Mouse (Mus musculus): ENCODE measurements around the gene Mapk12. TPM values are rescaled to one million over a fixed set of nuclear protein-coding genes. Genes with fewer than 3 reads are reported as not detected.

Gene Mapk12
- polyA plus RNA-seq, 1 experiment from 2014 or later: 6.4 TPM

DNA sequence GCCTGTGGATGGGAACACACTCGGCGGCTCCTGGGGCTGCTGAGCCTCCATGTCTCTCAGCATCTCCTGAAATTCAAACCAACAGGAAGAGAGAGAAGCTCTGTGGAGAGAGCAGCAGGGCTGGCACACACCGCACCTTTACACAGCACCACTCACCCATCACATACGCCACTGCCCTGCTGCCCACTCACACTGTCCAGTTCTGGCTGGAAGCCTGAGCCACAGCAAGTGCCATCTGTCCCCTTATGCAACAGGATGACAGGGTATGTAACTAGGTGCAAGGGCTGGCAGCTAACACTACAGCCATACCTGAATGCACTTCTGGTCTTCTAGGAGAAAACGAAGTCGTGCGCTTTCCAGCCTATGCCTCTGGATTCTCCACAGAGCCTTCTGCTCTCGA lies 36.1 kb downstream of the Mapk12 start:
- H3K27me3 ChIP-seq: no peaks in the 10 kb centered on the region
- no peak overlapping the region for H3K27ac ChIP-seq
- ATAC-seq (ENCODE audit: low FRiP score, low read depth): no peak
- H3K4me3 ChIP-seq: no peak overlapping the region
- no peak overlapping the region for H3K9ac ChIP-seq
- H3K9me3 ChIP-seq: no peaks in the 10 kb centered on the region
- H3K4me1 ChIP-seq: no peaks in the 10 kb centered on the region
- H3K4me2 ChIP-seq (replicated peaks): no peak overlapping the region
- WGBS: 96% methylated on average over 8 of the region's 8 CpGs
- H3K36me3 ChIP-seq: peaks cover 100% of the 10 kb centered on the region

DNA sequence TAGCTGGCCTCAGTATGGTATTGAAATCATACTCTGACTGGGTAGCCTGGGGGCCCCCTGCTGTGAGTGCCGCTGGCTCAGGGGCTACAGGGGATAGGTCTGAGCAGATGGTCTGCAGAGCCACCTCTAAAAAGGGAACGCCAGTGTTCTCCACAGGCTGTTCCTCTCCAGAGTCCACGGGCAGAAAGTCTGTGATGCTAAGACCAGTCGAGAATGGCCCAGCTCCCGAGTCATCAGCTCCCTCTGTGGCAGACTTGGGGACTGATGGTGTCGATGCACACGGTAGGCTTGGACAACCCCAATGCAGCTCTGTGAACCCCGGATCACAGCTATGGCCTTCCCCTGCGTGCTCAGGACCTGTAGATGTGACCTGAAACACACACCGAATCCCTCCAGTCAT lies 36.6 kb downstream of the Mapk12 start:
- Histone ChIP-seq H3K4me3 (no peak overlapping the region), H3K27ac (no peak overlapping the region), H3K27me3 (no peaks in the 10 kb centered on the region), H3K4me2 (replicated peaks) (no peak overlapping the region), H3K9me3 (no peaks in the 10 kb centered on the region), H3K36me3 (peaks cover 100% of the 10 kb centered on the region), H3K9ac (no peak overlapping the region), H3K4me1 (no peaks in the 10 kb centered on the region)
- no peak for ATAC-seq (ENCODE audit: low FRiP score, low read depth)
- WGBS: 84% methylated on average over 10 of the region's 10 CpGs

GRCm38 (mm10) chr15:89102646-89103045 lies 37.9 kb downstream of the Mapk12 start:
- no peaks in the 10 kb centered on the region for H3K4me1 ChIP-seq
- no peak overlapping the region for H3K27ac ChIP-seq
- no peak for ATAC-seq (ENCODE audit: low FRiP score, low read depth)
- H3K9me3 ChIP-seq: no peaks in the 10 kb centered on the region
- H3K27me3 ChIP-seq: no peaks in the 10 kb centered on the region
- 83% methylated on average over 5 of the region's 5 CpGs for WGBS
- H3K4me2 ChIP-seq (replicated peaks): no peak overlapping the region
- H3K9ac ChIP-seq: no peak overlapping the region
- H3K36me3 ChIP-seq: peaks cover 100% of the 10 kb centered on the region
- no peak overlapping the region for H3K4me3 ChIP-seq

DNA sequence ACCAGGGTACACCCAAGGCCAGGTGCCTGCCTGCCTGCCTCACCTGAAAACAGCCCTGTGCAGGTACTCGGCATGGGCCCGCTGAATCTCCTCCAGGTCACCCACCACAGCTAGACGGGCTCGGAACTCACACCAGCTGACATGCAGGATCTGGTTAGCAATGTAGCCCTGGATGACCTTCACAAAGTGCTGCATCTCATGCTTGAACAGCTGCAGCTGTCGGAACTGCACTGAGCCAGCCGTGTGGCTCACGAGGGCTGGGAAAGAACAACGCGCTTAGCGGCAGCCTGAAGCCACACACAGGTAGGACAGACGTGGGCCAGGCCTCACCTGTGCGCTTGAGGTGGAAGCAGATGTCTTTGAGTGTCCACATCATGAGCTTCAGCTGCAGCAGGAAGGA lies 39.7 kb downstream of the Mapk12 start:
- Histone ChIP-seq H3K9me3 (no peaks in the 10 kb centered on the region), H3K4me1 (no peaks in the 10 kb centered on the region), H3K27me3 (no peaks in the 10 kb centered on the region), H3K27ac (no peak overlapping the region), H3K9ac (no peak overlapping the region), H3K4me2 (replicated peaks) (no peak overlapping the region), H3K36me3 (peaks cover 100% of the 10 kb centered on the region), H3K4me3 (no peak overlapping the region)
- WGBS: 92% methylated on average over 12 of the region's 12 CpGs
- ATAC-seq (ENCODE audit: low FRiP score, low read depth): peak; percentile 35; the same call in 1 of the 2 replicates

DNA sequence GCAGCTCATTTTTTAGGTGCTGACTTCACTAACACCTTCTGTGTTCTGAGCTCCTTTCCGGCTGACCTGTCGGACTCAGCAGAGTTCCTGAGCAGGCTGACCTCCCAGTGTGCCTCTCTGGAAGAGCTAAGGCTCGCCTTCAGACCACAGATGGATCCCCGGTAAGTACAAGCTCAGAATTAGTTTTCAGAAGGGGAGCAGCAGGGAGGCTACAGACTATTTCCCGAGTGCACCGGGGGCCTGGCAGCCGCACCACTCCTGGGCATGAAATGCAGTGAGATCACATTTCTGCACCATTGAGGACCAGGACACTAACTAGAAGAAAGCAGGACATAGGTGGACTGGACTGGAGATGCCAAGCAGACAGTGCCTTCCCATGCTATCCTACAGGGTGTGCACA lies 41.9 kb downstream of the Mapk12 start:
- H3K9me3 ChIP-seq: no peaks in the 10 kb centered on the region
- no peaks in the 10 kb centered on the region for H3K27me3 ChIP-seq
- peaks cover 100% of the 10 kb centered on the region for H3K36me3 ChIP-seq
- H3K4me1 ChIP-seq: no peaks in the 10 kb centered on the region
- H3K9ac ChIP-seq: no peak overlapping the region
- no peak overlapping the region for H3K4me3 ChIP-seq
- WGBS: 85% methylated on average over 7 of the region's 7 CpGs
- H3K27ac ChIP-seq: no peak overlapping the region
- no peak overlapping the region for H3K4me2 ChIP-seq (replicated peaks)
- ATAC-seq (ENCODE audit: low FRiP score, low read depth): no peak

- no peak overlapping the region for H3K4me2 ChIP-seq (replicated peaks)
- no peak overlapping the region for H3K9ac ChIP-seq
- H3K4me3 ChIP-seq: no peak overlapping the region
- no peaks in the 10 kb centered on the region for H3K4me1 ChIP-seq
- H3K9me3 ChIP-seq: no peaks in the 10 kb centered on the region
- WGBS: 91% methylated on average over 5 of the region's 5 CpGs
- no peak overlapping the region for H3K27ac ChIP-seq
- no peak for ATAC-seq (ENCODE audit: low FRiP score, low read depth)
- H3K36me3 ChIP-seq: peaks cover 100% of the 10 kb centered on the region
- H3K27me3 ChIP-seq: no peaks in the 10 kb centered on the region
Observed at GRCm38 (mm10) chr15:89097450-89097849, 43.1 kb downstream of the Mapk12 start.

GRCm38 (mm10) chr15:89092181-89092580 lies 48.3 kb downstream of the Mapk12 start:
- Histone ChIP-seq H3K4me1 (peaks cover 22% of the 10 kb centered on the region), H3K4me3 (no peak overlapping the region), H3K36me3 (peaks cover 58% of the 10 kb centered on the region), H3K27me3 (no peaks in the 10 kb centered on the region), H3K27ac (no peak overlapping the region), H3K9me3 (no peaks in the 10 kb centered on the region), H3K9ac (no peak overlapping the region), H3K4me2 (replicated peaks) (no peak overlapping the region)
- ATAC-seq (ENCODE audit: low FRiP score, low read depth): no peak
- 85% methylated on average over 5 of the region's 5 CpGs for WGBS

DNA sequence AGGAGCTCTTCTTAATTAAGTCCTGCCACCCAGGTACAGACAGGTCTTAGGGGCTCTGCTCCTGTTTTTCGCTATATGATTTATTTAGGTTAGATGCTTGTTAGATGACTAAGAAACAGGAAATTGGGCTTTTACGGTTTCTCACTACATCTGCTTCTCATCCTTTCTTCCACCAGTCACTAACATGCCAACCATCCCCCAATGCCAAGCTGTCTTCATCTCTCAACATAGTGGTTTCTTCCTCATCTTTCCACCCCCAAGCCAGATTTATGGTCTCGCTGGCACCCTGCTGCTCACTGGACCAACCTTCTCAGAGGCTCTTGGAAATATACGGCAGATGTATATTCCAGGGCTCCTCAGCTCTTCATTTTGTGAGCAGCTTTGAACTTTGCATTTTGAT lies 49.8 kb downstream of the Mapk12 start:
- H3K36me3 ChIP-seq: peaks cover 55% of the 10 kb centered on the region
- peak overlapping the region; percentile 98; the same call in 1 of the 2 replicates for H3K9ac ChIP-seq
- no peak for ATAC-seq (ENCODE audit: low FRiP score, low read depth)
- peak overlapping the region; percentile 99; the same call in 1 of the 2 replicates for H3K4me3 ChIP-seq
- peaks cover 22% of the 10 kb centered on the region for H3K4me1 ChIP-seq
- no peaks in the 10 kb centered on the region for H3K9me3 ChIP-seq
- 58% methylated on average over 4 of the region's 4 CpGs for WGBS
- no peak overlapping the region for H3K27ac ChIP-seq
- H3K27me3 ChIP-seq: no peaks in the 10 kb centered on the region
- peak overlapping the region; percentile 99 for H3K4me2 ChIP-seq (replicated peaks)

- peaks cover 22% of the 10 kb centered on the region for H3K4me1 ChIP-seq
- H3K27me3 ChIP-seq: no peaks in the 10 kb centered on the region
- WGBS: 5% methylated on average over 55 of the region's 68 CpGs
- peak overlapping the region; percentile 73 for H3K27ac ChIP-seq
- H3K9me3 ChIP-seq: no peaks in the 10 kb centered on the region
- peak; percentile 73 for ATAC-seq (ENCODE audit: low FRiP score, low read depth)
- H3K9ac ChIP-seq: peak overlapping the region; percentile 98
- peak overlapping the region; percentile 99 for H3K4me2 ChIP-seq (replicated peaks)
- H3K4me3 ChIP-seq: peak overlapping the region; percentile 99
- peaks cover 55% of the 10 kb centered on the region for H3K36me3 ChIP-seq
Observed at GRCm38 (mm10) chr15:89089248-89090051, 51.1 kb downstream of the Mapk12 start.

GRCm38 (mm10) chr15:89088607-89089247 lies 51.8 kb downstream of the Mapk12 start, which contains the start of gene Selenoo:
TSS of gene Selenoo (plus strand) at chr15:89089084.
- Histone ChIP-seq H3K4me1 (peaks cover 22% of the 10 kb centered on the region), H3K4me3 (peak within 1 kb of the TSS; percentile 99), H3K27me3 (no peaks in the 10 kb centered on the region), H3K27ac (peak within 1 kb of the TSS; percentile 73), H3K9me3 (no peaks in the 10 kb centered on the region), H3K9ac (peak within 1 kb of the TSS; percentile 98), H3K4me2 (replicated peaks) (peak within 1 kb of the TSS; percentile 99), H3K36me3 (peaks cover 55% of the 10 kb centered on the region)
- 2% methylated on average over 38 of the region's 38 CpGs for WGBS
- ATAC-seq (ENCODE audit: low FRiP score, low read depth): peak; percentile 94

GRCm38 (mm10) chr15:89084826-89085225 lies 55.7 kb downstream of the Mapk12 start:
- no peaks in the 10 kb centered on the region for H3K27me3 ChIP-seq
- H3K36me3 ChIP-seq: peaks cover 67% of the 10 kb centered on the region
- no peak overlapping the region for H3K4me2 ChIP-seq (replicated peaks)
- H3K4me3 ChIP-seq: no peak overlapping the region
- WGBS: 94% methylated on average over 2 of the region's 2 CpGs
- H3K4me1 ChIP-seq: peaks cover 12% of the 10 kb centered on the region
- H3K9me3 ChIP-seq: no peaks in the 10 kb centered on the region
- no peak overlapping the region for H3K9ac ChIP-seq
- ATAC-seq (ENCODE audit: low FRiP score, low read depth): no peak
- H3K27ac ChIP-seq: no peak overlapping the region

GRCm38 (mm10) chr15:89083906-89084305 lies 56.6 kb downstream of the Mapk12 start:
- Histone ChIP-seq H3K4me3 (no peak overlapping the region), H3K9me3 (no peaks in the 10 kb centered on the region), H3K4me2 (replicated peaks) (no peak overlapping the region), H3K27ac (no peak overlapping the region), H3K27me3 (no peaks in the 10 kb centered on the region), H3K4me1 (peaks cover 9% of the 10 kb centered on the region), H3K36me3 (peaks cover 73% of the 10 kb centered on the region), H3K9ac (no peak overlapping the region)
- ATAC-seq (ENCODE audit: low FRiP score, low read depth): no peak
- WGBS: 92% methylated on average over 1 of the region's 1 CpGs

Measured in limb, embryonic 13.5 days (tissue).